Mouse (Mus musculus) kidney, adult 2 months (tissue): ENCODE measurements around the gene Fndc7.

Experiments used
- CTCF ChIP-seq: fragments of 200-500 bp; conservative IDR thresholded peaks from 2 replicates; pipeline ENCODE4 v1.5.1; 2011; ENCODE audit warnings: low read depth, mild to moderate bottlenecking, control low read depth, low read length, moderate library complexity, mixed read lengths; ENCODE audit not compliant: insufficient read depth, insufficient read length
- POLR2A ChIP-seq: fragments of 200-500 bp; IDR thresholded peaks from one replicate; pipeline ENCODE4 v1.6.1; 2011; ENCODE audit warnings: low read depth, low read length, control low read depth

DNA sequence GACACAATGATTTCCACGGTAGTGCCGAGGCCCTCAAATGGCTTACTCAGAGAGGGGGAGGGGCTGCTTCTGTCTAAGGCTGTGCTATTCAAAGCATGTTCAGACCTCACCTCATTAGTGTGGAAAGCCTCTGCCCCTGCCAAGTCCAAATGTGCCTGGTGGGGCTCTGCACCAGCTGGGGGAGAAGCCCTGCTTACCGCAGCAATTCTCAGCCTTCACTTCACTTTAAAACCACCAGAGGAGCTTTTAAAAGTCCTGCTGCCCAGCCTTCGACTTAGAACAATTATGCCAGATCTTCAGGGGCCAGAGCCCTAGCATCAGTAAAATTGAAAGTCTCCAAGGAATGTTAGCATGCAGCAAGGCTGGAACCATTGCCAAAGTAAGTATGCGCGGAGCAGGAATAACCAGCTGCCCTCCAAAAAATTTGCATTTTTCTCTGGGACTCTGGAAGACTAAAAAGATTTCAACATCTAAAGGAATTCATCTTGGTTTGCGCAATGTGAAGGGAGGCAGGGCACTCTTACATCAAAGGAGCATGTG lies 31.5 kb downstream of the Fndc7 start:
- TF ChIP-seq POLR2A (no peak), CTCF (no peak)
